Mouse (Mus musculus): Measurements from ENCODE around the gene Gucy1b2. TPM values are rescaled to one million over a fixed set of nuclear protein-coding genes. Genes with fewer than 3 reads are reported as not detected.

Gene Gucy1b2
- polyA plus RNA-seq, 1 experiment from 2014 or later: not detected

GRCm38 (mm10) chr14:62468753-62469125, 12.7 kb upstream of the Gucy1b2 start:
- Histone ChIP-seq H3K27me3 (ENCODE audit: insufficient read depth, low read length) (no peaks in the 10 kb centered on the region), H3K27ac (ENCODE audit: low read length) (no peak overlapping the region), H3K9me3 (ENCODE audit: low read length) (no peaks in the 10 kb centered on the region), H3K4me3 (ENCODE audit: low read length) (no peak overlapping the region), H3K9ac (replicated peaks; ENCODE audit: low read length) (no peak overlapping the region), H3K4me2 (replicated peaks; ENCODE audit: low read depth, low read length) (no peak overlapping the region), H3K4me1 (ENCODE audit: insufficient read depth, low read length) (no peaks in the 10 kb centered on the region), H3K36me3 (ENCODE audit: insufficient read depth, low read length) (no peaks in the 10 kb centered on the region)
- no peak for ATAC-seq (ENCODE audit: low FRiP score, low TSS enrichment)
- WGBS: 82% methylated on average over 5 of the region's 5 CpGs

- 68% methylated on average over 6 of the region's 6 CpGs for WGBS
- Histone ChIP-seq H3K27ac (ENCODE audit: low read length) (no peak overlapping the region), H3K9me3 (ENCODE audit: low read length) (no peaks in the 10 kb centered on the region), H3K36me3 (ENCODE audit: insufficient read depth, low read length) (no peaks in the 10 kb centered on the region), H3K27me3 (ENCODE audit: insufficient read depth, low read length) (no peaks in the 10 kb centered on the region), H3K4me1 (ENCODE audit: insufficient read depth, low read length) (no peaks in the 10 kb centered on the region), H3K4me2 (replicated peaks; ENCODE audit: low read depth, low read length) (no peak overlapping the region), H3K4me3 (ENCODE audit: low read length) (no peak overlapping the region), H3K9ac (replicated peaks; ENCODE audit: low read length) (no peak overlapping the region)
- ATAC-seq (ENCODE audit: low FRiP score, low TSS enrichment): no peak
Measured at GRCm38 (mm10) chr14:62468119-62468752, 12.1 kb upstream of the Gucy1b2 start.

GRCm38 (mm10) chr14:62464966-62465365, 8.9 kb upstream of the Gucy1b2 start:
- H3K36me3 ChIP-seq (ENCODE audit: insufficient read depth, low read length): no peaks in the 10 kb centered on the region
- peak; percentile 74 for ATAC-seq (ENCODE audit: low FRiP score, low TSS enrichment)
- no peaks in the 10 kb centered on the region for H3K4me1 ChIP-seq (ENCODE audit: insufficient read depth, low read length)
- H3K4me2 ChIP-seq (replicated peaks; ENCODE audit: low read depth, low read length): peak overlapping the region; percentile 38
- H3K4me3 ChIP-seq (ENCODE audit: low read length): 0 out of 2 replicates have a peak overlapping the region, but pooled peaks have one; percentile 9
- no peaks in the 10 kb centered on the region for H3K27me3 ChIP-seq (ENCODE audit: insufficient read depth, low read length)
- WGBS: 25% methylated on average over 9 of the region's 9 CpGs
- no peak overlapping the region for H3K27ac ChIP-seq (ENCODE audit: low read length)
- H3K9ac ChIP-seq (replicated peaks; ENCODE audit: low read length): no peak overlapping the region
- H3K9me3 ChIP-seq (ENCODE audit: low read length): no peaks in the 10 kb centered on the region

GRCm38 (mm10) chr14:62459541-62459940, 3.5 kb upstream of the Gucy1b2 start:
- H3K36me3 ChIP-seq (ENCODE audit: insufficient read depth, low read length): no peaks in the 10 kb centered on the region
- no peaks in the 10 kb centered on the region for H3K9me3 ChIP-seq (ENCODE audit: low read length)
- H3K4me2 ChIP-seq (replicated peaks; ENCODE audit: low read depth, low read length): no peak overlapping the region
- no peaks in the 10 kb centered on the region for H3K27me3 ChIP-seq (ENCODE audit: insufficient read depth, low read length)
- H3K4me1 ChIP-seq (ENCODE audit: insufficient read depth, low read length): no peaks in the 10 kb centered on the region
- H3K4me3 ChIP-seq (ENCODE audit: low read length): no peak overlapping the region
- no peak overlapping the region for H3K9ac ChIP-seq (replicated peaks; ENCODE audit: low read length)
- no peak overlapping the region for H3K27ac ChIP-seq (ENCODE audit: low read length)
- ATAC-seq (ENCODE audit: low FRiP score, low TSS enrichment): no peak
- WGBS: 64% methylated on average over 11 of the region's 11 CpGs

- H3K9me3 ChIP-seq (ENCODE audit: low read length): no peaks in the 10 kb centered on the region
- H3K4me3 ChIP-seq (ENCODE audit: low read length): no peak overlapping the region; the same call in 1 of the 2 replicates
- no peaks in the 10 kb centered on the region for H3K4me1 ChIP-seq (ENCODE audit: insufficient read depth, low read length)
- no peak overlapping the region for H3K27ac ChIP-seq (ENCODE audit: low read length)
- H3K9ac ChIP-seq (replicated peaks; ENCODE audit: low read length): no peak overlapping the region
- H3K36me3 ChIP-seq (ENCODE audit: insufficient read depth, low read length): no peaks in the 10 kb centered on the region
- WGBS: 17% methylated on average over 22 of the region's 22 CpGs
- peak overlapping the region; percentile 44 for H3K4me2 ChIP-seq (replicated peaks; ENCODE audit: low read depth, low read length)
- H3K27me3 ChIP-seq (ENCODE audit: insufficient read depth, low read length): no peaks in the 10 kb centered on the region
- peak; percentile 46; the same call in 1 of the 2 replicates for ATAC-seq (ENCODE audit: low FRiP score, low TSS enrichment)
Measured at GRCm38 (mm10) chr14:62457420-62458181, 1.5 kb upstream of the Gucy1b2 start.

DNA sequence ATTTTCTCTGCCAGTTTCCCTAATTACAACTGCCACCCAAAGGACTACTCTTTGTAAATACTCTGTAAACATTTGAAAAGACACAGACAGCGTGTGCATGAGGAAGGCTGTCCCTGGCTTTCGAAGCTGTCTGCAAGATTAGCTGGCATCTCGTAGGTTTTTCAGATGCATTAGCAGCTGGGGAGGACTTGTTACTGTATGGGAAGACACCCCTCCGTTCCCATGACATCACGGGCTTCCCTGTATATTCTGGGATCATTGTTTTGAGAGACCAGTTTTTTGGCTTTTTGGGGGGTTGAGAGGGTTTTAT, 564 bp downstream of the Gucy1b2 start:
- Histone ChIP-seq H3K27ac (ENCODE audit: low read length) (no peak overlapping the region), H3K9ac (replicated peaks; ENCODE audit: low read length) (no peak overlapping the region), H3K9me3 (ENCODE audit: low read length) (no peaks in the 10 kb centered on the region), H3K36me3 (ENCODE audit: insufficient read depth, low read length) (no peaks in the 10 kb centered on the region), H3K4me2 (replicated peaks; ENCODE audit: low read depth, low read length) (no peak overlapping the region), H3K4me3 (ENCODE audit: low read length) (no peak overlapping the region), H3K4me1 (ENCODE audit: insufficient read depth, low read length) (no peaks in the 10 kb centered on the region), H3K27me3 (ENCODE audit: insufficient read depth, low read length) (no peaks in the 10 kb centered on the region)
- no peak for ATAC-seq (ENCODE audit: low FRiP score, low TSS enrichment)
- WGBS: 85% methylated on average over 5 of the region's 5 CpGs

DNA sequence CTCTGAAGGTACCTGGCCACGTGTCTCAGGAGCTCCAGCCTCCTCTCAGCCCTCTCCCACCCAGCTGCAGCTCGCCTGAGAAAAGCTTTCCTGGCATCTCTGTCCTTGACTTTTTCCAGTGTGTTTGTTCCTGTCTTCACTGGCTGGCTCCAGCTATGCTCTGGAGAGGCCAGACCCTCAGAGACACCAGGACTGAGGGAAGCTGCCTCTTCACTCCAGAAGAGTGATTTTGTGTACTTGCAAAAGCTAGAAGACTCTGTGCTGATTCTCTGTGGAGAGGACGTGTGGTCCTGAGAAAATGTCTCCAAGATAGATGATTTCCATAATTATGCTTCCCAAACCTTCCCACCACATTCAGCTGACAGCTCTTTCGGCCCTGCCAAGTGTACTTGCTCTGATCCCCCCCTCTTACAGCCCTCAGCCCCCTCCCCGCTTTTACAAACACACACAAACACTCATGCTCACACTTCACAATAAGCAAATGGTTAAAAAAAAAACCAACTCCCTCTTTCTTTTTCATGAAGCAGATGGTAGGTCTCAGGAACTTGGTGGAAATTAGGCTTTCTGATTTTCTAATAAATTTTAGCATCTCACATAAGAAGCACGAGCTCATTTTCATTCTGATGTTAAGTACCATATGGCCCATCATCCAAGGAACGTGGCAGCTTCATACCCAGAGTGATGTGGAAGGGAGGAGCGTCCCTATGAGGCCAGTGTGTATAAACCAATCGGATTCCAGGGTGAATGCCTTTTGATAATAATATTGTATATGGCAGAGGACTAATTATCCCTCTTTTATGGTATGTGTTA, 1.1 kb downstream of the Gucy1b2 start:
- no peaks in the 10 kb centered on the region for H3K4me1 ChIP-seq (ENCODE audit: insufficient read depth, low read length)
- no peak overlapping the region for H3K27ac ChIP-seq (ENCODE audit: low read length)
- no peaks in the 10 kb centered on the region for H3K36me3 ChIP-seq (ENCODE audit: insufficient read depth, low read length)
- no peaks in the 10 kb centered on the region for H3K27me3 ChIP-seq (ENCODE audit: insufficient read depth, low read length)
- ATAC-seq (ENCODE audit: low FRiP score, low TSS enrichment): no peak
- H3K4me2 ChIP-seq (replicated peaks; ENCODE audit: low read depth, low read length): no peak overlapping the region
- H3K9me3 ChIP-seq (ENCODE audit: low read length): no peaks in the 10 kb centered on the region
- no peak overlapping the region for H3K9ac ChIP-seq (replicated peaks; ENCODE audit: low read length)
- 59% methylated on average over 9 of the region's 9 CpGs for WGBS
- H3K4me3 ChIP-seq (ENCODE audit: low read length): no peak overlapping the region

- Histone ChIP-seq H3K9ac (replicated peaks; ENCODE audit: low read length) (no peak overlapping the region), H3K36me3 (ENCODE audit: insufficient read depth, low read length) (no peaks in the 10 kb centered on the region), H3K27ac (ENCODE audit: low read length) (no peak overlapping the region), H3K4me1 (ENCODE audit: insufficient read depth, low read length) (no peaks in the 10 kb centered on the region), H3K27me3 (ENCODE audit: insufficient read depth, low read length) (no peaks in the 10 kb centered on the region), H3K9me3 (ENCODE audit: low read length) (no peaks in the 10 kb centered on the region), H3K4me2 (replicated peaks; ENCODE audit: low read depth, low read length) (no peak overlapping the region), H3K4me3 (ENCODE audit: low read length) (no peak overlapping the region)
- 70% methylated on average over 3 of the region's 3 CpGs for WGBS
- no peak for ATAC-seq (ENCODE audit: low FRiP score, low TSS enrichment)
Measured at GRCm38 (mm10) chr14:62454136-62454535, 2.0 kb downstream of the Gucy1b2 start.

GRCm38 (mm10) chr14:62453276-62453675, 2.8 kb downstream of the Gucy1b2 start:
- Histone ChIP-seq H3K9ac (replicated peaks; ENCODE audit: low read length) (no peak overlapping the region), H3K4me1 (ENCODE audit: insufficient read depth, low read length) (no peaks in the 10 kb centered on the region), H3K27me3 (ENCODE audit: insufficient read depth, low read length) (no peaks in the 10 kb centered on the region), H3K27ac (ENCODE audit: low read length) (no peak overlapping the region), H3K4me3 (ENCODE audit: low read length) (no peak overlapping the region), H3K4me2 (replicated peaks; ENCODE audit: low read depth, low read length) (no peak overlapping the region), H3K9me3 (ENCODE audit: low read length) (no peaks in the 10 kb centered on the region), H3K36me3 (ENCODE audit: insufficient read depth, low read length) (no peaks in the 10 kb centered on the region)
- WGBS: 72% methylated on average over 11 of the region's 11 CpGs
- no peak for ATAC-seq (ENCODE audit: low FRiP score, low TSS enrichment)

DNA sequence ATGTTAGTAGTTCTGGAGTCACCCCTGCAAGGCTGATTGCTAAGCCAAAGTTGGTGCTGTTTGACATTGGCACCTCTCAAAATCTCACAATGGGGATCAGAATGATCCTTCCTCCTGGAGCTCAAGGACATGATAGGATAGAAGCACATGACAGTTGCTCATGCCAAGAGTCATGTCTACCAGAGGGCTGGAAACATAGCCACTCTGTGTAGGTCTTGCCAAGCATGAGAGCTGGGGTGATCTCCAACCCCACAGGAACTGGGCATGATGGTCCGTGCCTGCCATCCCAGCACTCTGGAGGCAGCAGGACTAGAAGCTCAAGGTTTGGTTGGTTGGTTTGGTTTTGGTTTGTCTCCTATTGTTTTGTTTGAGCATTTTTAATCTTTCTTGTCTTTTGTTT, 5.4 kb downstream of the Gucy1b2 start:
- no peak overlapping the region for H3K27ac ChIP-seq (ENCODE audit: low read length)
- 86% methylated on average over 1 of the region's 1 CpGs for WGBS
- no peaks in the 10 kb centered on the region for H3K9me3 ChIP-seq (ENCODE audit: low read length)
- no peaks in the 10 kb centered on the region for H3K4me1 ChIP-seq (ENCODE audit: insufficient read depth, low read length)
- no peak overlapping the region for H3K4me3 ChIP-seq (ENCODE audit: low read length)
- ATAC-seq (ENCODE audit: low FRiP score, low TSS enrichment): no peak
- no peak overlapping the region for H3K4me2 ChIP-seq (replicated peaks; ENCODE audit: low read depth, low read length)
- no peaks in the 10 kb centered on the region for H3K36me3 ChIP-seq (ENCODE audit: insufficient read depth, low read length)
- no peaks in the 10 kb centered on the region for H3K27me3 ChIP-seq (ENCODE audit: insufficient read depth, low read length)
- H3K9ac ChIP-seq (replicated peaks; ENCODE audit: low read length): no peak overlapping the region
